Mouse (Mus musculus) MEL (cell line): ENCODE measurements around the gene Ccdc167. TPM values are rescaled to one million over a fixed set of nuclear protein-coding genes. Genes with fewer than 3 reads are reported as not detected.
A peak's percentile ranks its signal among the peaks of the same experiment; 100 is the strongest.

Experiments used
- DNase-seq: peaks from one replicate; pipeline ENCODE4 v3.0.0; 2011; ENCODE audit warnings: low read depth, low spot score
- H3K27ac ChIP-seq: 2 replicates; pipeline ENCODE4 v1.5.1; 2012; ENCODE audit warnings: low read depth, mild to moderate bottlenecking, control low read depth, low read length, moderate library complexity; ENCODE audit not compliant: control insufficient read depth
- H3K27me3 ChIP-seq, 2 experiments: fragments of 150-350 bp in 1 of 2; sonication (generic) in 1 of 2; 2 replicates each; pipeline ENCODE4 v1.6.1; 2012; ENCODE audit warnings: low read length in 2 of 2, mild to moderate bottlenecking in 2 of 2, improper control_type of control experiment in 1 of 2, moderate library complexity in 1 of 2; ENCODE audit not compliant: insufficient read depth in 2 of 2, control insufficient read depth in 1 of 2
- H3K36me3 ChIP-seq, 2 experiments: 2 replicates each; pipeline ENCODE4 v1.6.1; 2012 to 2014; ENCODE audit warnings: low read length in 2 of 2, improper control_type of control experiment in 1 of 2, inconsistent platforms in 1 of 2, mild to moderate bottlenecking in 1 of 2; ENCODE audit not compliant: insufficient read depth in 2 of 2, control insufficient read depth in 1 of 2
- H3K4me1 ChIP-seq, 2 experiments: fragments of 150-350 bp in 1 of 2; sonication (generic) in 1 of 2; 2 replicates each; pipeline ENCODE4 v1.6.1; 2012; ENCODE audit warnings: low read length in 2 of 2, improper control_type of control experiment in 1 of 2, mild to moderate bottlenecking in 1 of 2; ENCODE audit not compliant: insufficient read depth in 2 of 2, control insufficient read depth in 1 of 2
- H3K4me3 ChIP-seq, 2 experiments: fragments of 150-350 bp in 1 of 2; sonication (generic) in 1 of 2; 2 replicates each; pipeline ENCODE4 v1.5.1; 2012; ENCODE audit warnings: low read depth in 2 of 2, low read length in 2 of 2, mild to moderate bottlenecking in 2 of 2, moderate library complexity in 2 of 2, control low read depth in 1 of 2, improper control_type of control experiment in 1 of 2; ENCODE audit not compliant: control insufficient read depth in 1 of 2, insufficient read depth in 1 of 2
- H3K79me2 ChIP-seq: 2 replicates; pipeline ENCODE4 v1.6.1; 2012; ENCODE audit warnings: mild to moderate bottlenecking, low read length, moderate library complexity; ENCODE audit not compliant: control insufficient read depth, poor library complexity, insufficient read depth
- H3K9ac ChIP-seq: 2 replicates; pipeline ENCODE4 v1.6.1; 2012; ENCODE audit warnings: low read depth, mild to moderate bottlenecking, control low read depth, low read length, moderate library complexity; ENCODE audit not compliant: control insufficient read depth, poor library complexity, severe bottlenecking
- H3K9me3 ChIP-seq: fragments of 150-350 bp; sonication (generic); replicated peaks from 2 replicates; pipeline ENCODE4 v1.6.1; 2012; ENCODE audit warnings: mild to moderate bottlenecking, low read length, improper control_type of control experiment, moderate library complexity; ENCODE audit not compliant: insufficient read depth
- CTCF ChIP-seq, 3 experiments: IDR thresholded peaks in 2 of 3; conservative IDR thresholded peaks in 1 of 3; 2 replicates each; pipeline ENCODE4 v1.5.1; 2011 to 2012; ENCODE audit warnings: low read length in 3 of 3, low read depth in 2 of 3, mild to moderate bottlenecking in 2 of 3, improper control_type of control experiment in 1 of 3, inconsistent platforms in 1 of 3, mixed read lengths in 1 of 3, moderate library complexity in 1 of 3; ENCODE audit not compliant: control insufficient read depth in 1 of 3, insufficient read depth in 1 of 3, poor library complexity in 1 of 3, severe bottlenecking in 1 of 3
- E2F4 ChIP-seq: IDR thresholded peaks from 2 replicates; pipeline ENCODE4 v1.6.1; 2011; ENCODE audit warnings: low read depth, low read length, improper control_type of control experiment, borderline replicate concordance
- ETS1 ChIP-seq: IDR thresholded peaks from 2 replicates; pipeline ENCODE4 v1.6.1; 2012; ENCODE audit warnings: low read depth, mild to moderate bottlenecking, inconsistent platforms, low read length, improper control_type of control experiment, moderate library complexity
- GABPA ChIP-seq: IDR thresholded peaks from 2 replicates; pipeline ENCODE4 v1.6.1; 2012; ENCODE audit warnings: low read depth, mild to moderate bottlenecking, inconsistent platforms, low read length, improper control_type of control experiment, moderate library complexity
- GATA1 ChIP-seq: IDR thresholded peaks from 2 replicates; pipeline ENCODE4 v1.6.1; 2011; ENCODE audit warnings: low read depth, low read length, improper control_type of control experiment
- KAT2A ChIP-seq: conservative IDR thresholded peaks from 2 replicates; pipeline ENCODE4 v1.6.1; 2012; ENCODE audit warnings: low read depth, low read length, improper control_type of control experiment, inconsistent platforms
- MAFK ChIP-seq: IDR thresholded peaks from 2 replicates; pipeline ENCODE4 v1.6.1; 2011; ENCODE audit warnings: low read depth, mild to moderate bottlenecking, low read length, improper control_type of control experiment, borderline replicate concordance
- MAX ChIP-seq: IDR thresholded peaks from 2 replicates; pipeline ENCODE4 v1.6.1; 2011; ENCODE audit warnings: low read length, improper control_type of control experiment
- MYB ChIP-seq: IDR thresholded peaks from 2 replicates; pipeline ENCODE4 v1.6.1; 2011; ENCODE audit warnings: mild to moderate bottlenecking, low read depth, low read length, improper control_type of control experiment
- POLR2AphosphoS2 ChIP-seq: IDR thresholded peaks from 2 replicates; pipeline ENCODE4 v1.6.1; 2011; ENCODE audit warnings: low read length, improper control_type of control experiment
- RCOR1 ChIP-seq: IDR thresholded peaks from 2 replicates; pipeline ENCODE4 v1.6.1; 2012; ENCODE audit warnings: low read depth, mild to moderate bottlenecking, inconsistent platforms, low read length, improper control_type of control experiment
- SMC3 ChIP-seq: IDR thresholded peaks from 2 replicates; pipeline ENCODE4 v1.6.1; 2011; ENCODE audit warnings: low read depth, low read length, improper control_type of control experiment
- TAL1 ChIP-seq: IDR thresholded peaks from 2 replicates; pipeline ENCODE4 v1.6.1; 2012; ENCODE audit warnings: mild to moderate bottlenecking, inconsistent platforms, low read length, moderate library complexity, mixed read lengths
- TCF12 ChIP-seq: IDR thresholded peaks from 2 replicates; pipeline ENCODE4 v1.6.1; 2014; ENCODE audit warnings: low read depth, mild to moderate bottlenecking, inconsistent platforms, low read length, improper control_type of control experiment, moderate library complexity
- USF1 ChIP-seq: IDR thresholded peaks from 2 replicates; pipeline ENCODE4 v1.6.1; 2014; ENCODE audit warnings: low read depth, mild to moderate bottlenecking, inconsistent platforms, low read length, improper control_type of control experiment, moderate library complexity
- ZC3H11A ChIP-seq: IDR thresholded peaks from 2 replicates; pipeline ENCODE4 v1.6.1; 2012; ENCODE audit warnings: low read depth, mild to moderate bottlenecking, inconsistent platforms, low read length, improper control_type of control experiment
- ZKSCAN1 ChIP-seq: IDR thresholded peaks from 2 replicates; pipeline ENCODE4 v1.6.1; 2012; ENCODE audit warnings: low read depth, mild to moderate bottlenecking, inconsistent platforms, low read length, improper control_type of control experiment, moderate library complexity
- ZMIZ1 ChIP-seq: IDR thresholded peaks from 2 replicates; pipeline ENCODE4 v1.6.1; 2012; ENCODE audit warnings: low read depth, mild to moderate bottlenecking, inconsistent platforms, low read length, improper control_type of control experiment, moderate library complexity
- ZNF384 ChIP-seq: IDR thresholded peaks from 2 replicates; pipeline ENCODE4 v1.6.1; 2012; ENCODE audit warnings: low read depth, mild to moderate bottlenecking, inconsistent platforms, low read length, improper control_type of control experiment
- polyA plus RNA-seq, 2 experiments: library from polyadenylated mRNA; stranded (reverse) in 1 of 2; unstranded in 1 of 2; fragments of >175 nt in 1 of 2; fragments of >200 nt in 1 of 2; gene quantifications; 2 replicates each; pipeline versions ENCODE4 v1.2.1 to v1.2.4; 2012; ENCODE audit warnings: low replicate concordance in 2 of 2, low read depth in 1 of 2; ENCODE audit not compliant: insufficient read length in 2 of 2, insufficient read depth in 1 of 2, missing spikeins in 1 of 2
- total RNA-seq: library from RNA; depleted of rRNA; stranded (reverse); fragments of 300-350 nt; gene quantifications from 2 replicates; pipeline ENCODE4 v1.2.3, GENCODE M21; 2012

Gene Ccdc167
- total and polyA plus RNA-seq, 3 experiments: 12.1 to 13.4 TPM; not detected in 1

GRCm38 (mm10) chr17:29673325-29673724, 43.5 kb downstream of the Ccdc167 start:
- H3K27ac ChIP-seq: no peak overlapping the region
- TF ChIP-seq SMC3: no peak
- no peak for TF ChIP-seq MYB
- TF ChIP-seq ZC3H11A: no peak
- no peak for TF ChIP-seq POLR2AphosphoS2
- no peak for TF ChIP-seq TCF12
- TF ChIP-seq ZNF384: no peak
- TF ChIP-seq ZKSCAN1: no peak
- no peak for TF ChIP-seq GATA1
- TF ChIP-seq E2F4: no peak
- no peak for TF ChIP-seq MAFK
- TF ChIP-seq ZMIZ1: no peak
- TF ChIP-seq KAT2A: no peak
- TF ChIP-seq CTCF (IDR thresholded peaks at IDR 0.05 in 2 of 3, conservative IDR thresholded peaks at IDR 0.05 in 1 of 3; ENCODE audit: control insufficient read depth in 1 of 3, insufficient read depth in 1 of 3, low read depth in 2 of 3, low read length in 3 of 3, poor library complexity in 1 of 3, severe bottlenecking in 1 of 3): no peak
- TF ChIP-seq MAX: no peak
- no peak for TF ChIP-seq USF1
- TF ChIP-seq ETS1: no peak
- no peak for TF ChIP-seq GABPA
- TF ChIP-seq TAL1: no peak
- TF ChIP-seq, all 39 proteins: peak for 0
- H3K36me3 ChIP-seq: peaks cover 13 to 44% of the 10 kb centered on the region in 2 experiments

GRCm38 (mm10) chr17:29671021-29671420, 45.8 kb downstream of the Ccdc167 start:
- Histone ChIP-seq H3K27ac (no peak overlapping the region), H3K9me3 (no peaks in the 10 kb centered on the region), H3K79me2 (peaks cover 8% of the 10 kb centered on the region; the same call in 1 of the 2 replicates), H3K4me1 (peaks cover 10 to 14% of the 10 kb centered on the region in 2 experiments), H3K36me3 (peaks cover 17 to 48% of the 10 kb centered on the region in 2 experiments), H3K27me3 (no peaks in the 10 kb centered on the region), H3K4me3 (no peak overlapping the region), H3K9ac (no peak overlapping the region)
- no peak for DNase-seq
- TF ChIP-seq ETS1 (no peak), GATA1 (0 out of 2 replicates have a peak, but pooled peaks have one; percentile 7), RCOR1 (peak; percentile 67)

More at GRCm38 (mm10) chr17:29673325-29673724, 43.5 kb downstream of the Ccdc167 start:
- no peak for DNase-seq
- H3K4me1 ChIP-seq: peaks cover 10 to 14% of the 10 kb centered on the region in 2 experiments
- no peaks in the 10 kb centered on the region for H3K27me3 ChIP-seq
- no peaks in the 10 kb centered on the region for H3K9me3 ChIP-seq
- no peak overlapping the region for H3K4me3 ChIP-seq
- H3K9ac ChIP-seq: no peak overlapping the region
- H3K79me2 ChIP-seq: peaks cover 8% of the 10 kb centered on the region; the same call in 1 of the 2 replicates
